Mouse (Mus musculus): ENCODE results near the gene Tmem95. TPM values are rescaled to one million over a fixed set of nuclear protein-coding genes. Genes with fewer than 3 reads are reported as not detected.
"Not testable (repeated sequence)": the region's sequence is repeated elsewhere in the genome, so short reads cannot be mapped to it uniquely, and the experiment has no call there.

Gene Tmem95
- polyA plus RNA-seq, 1 experiment from 2014 or later = not detected

GRCm38 (mm10) chr11:69871822-69872221, 6.0 kb downstream of the Tmem95 start:
- no peaks in the 10 kb centered on the region for H3K9me3 ChIP-seq (replicated peaks)
- no peaks in the 10 kb centered on the region for H3K27me3 ChIP-seq
- 92% methylated on average over 7 of the region's 7 CpGs for WGBS
- H3K4me2 ChIP-seq = no peak overlapping the region
- H3K36me3 ChIP-seq (ENCODE audit: poor library complexity, severe bottlenecking) = no peaks in the 10 kb centered on the region
- H3K27ac ChIP-seq = no peak overlapping the region
- ATAC-seq = no peak
- H3K4me3 ChIP-seq = no peak overlapping the region; the same call in 1 of the 2 replicates
- no peaks in the 10 kb centered on the region for H3K4me1 ChIP-seq
- H3K9ac ChIP-seq = no peak overlapping the region

- 95% methylated on average over 2 of the region's 2 CpGs for WGBS
Observed at GRCm38 (mm10) chr11:69870289-69871069, 7.3 kb downstream of the Tmem95 start.

GRCm38 (mm10) chr11:69867335-69867734, 10.5 kb downstream of the Tmem95 start:
- no peak overlapping the region for H3K9ac ChIP-seq
- H3K4me1 ChIP-seq = no peaks in the 10 kb centered on the region
- H3K4me3 ChIP-seq = no peak overlapping the region
- H3K4me2 ChIP-seq = no peak overlapping the region
- no peak for ATAC-seq
- H3K36me3 ChIP-seq (ENCODE audit: poor library complexity, severe bottlenecking) = no peaks in the 10 kb centered on the region
- 71% methylated on average over 9 of the region's 9 CpGs for WGBS
- no peaks in the 10 kb centered on the region for H3K27me3 ChIP-seq
- no peak overlapping the region for H3K27ac ChIP-seq
- H3K9me3 ChIP-seq (replicated peaks) = no peaks in the 10 kb centered on the region

More at GRCm38 (mm10) chr11:69870289-69871069, 7.3 kb downstream of the Tmem95 start:
- H3K4me2 ChIP-seq = no peak overlapping the region
- no peaks in the 10 kb centered on the region for H3K36me3 ChIP-seq (ENCODE audit: poor library complexity, severe bottlenecking)
- ATAC-seq = no peak
- H3K27me3 ChIP-seq = no peaks in the 10 kb centered on the region
- no peaks in the 10 kb centered on the region for H3K4me1 ChIP-seq
- H3K9me3 ChIP-seq (replicated peaks) = no peaks in the 10 kb centered on the region
- H3K9ac ChIP-seq = no peak overlapping the region
- no peak overlapping the region for H3K27ac ChIP-seq
- H3K4me3 ChIP-seq = no peak overlapping the region

- no peak overlapping the region for H3K27ac ChIP-seq
- no peak for ATAC-seq
- no peak overlapping the region for H3K4me2 ChIP-seq
- H3K9ac ChIP-seq = no peak overlapping the region
- H3K27me3 ChIP-seq = no peaks in the 10 kb centered on the region
- H3K36me3 ChIP-seq (ENCODE audit: poor library complexity, severe bottlenecking) = no peaks in the 10 kb centered on the region
- no peaks in the 10 kb centered on the region for H3K9me3 ChIP-seq (replicated peaks)
- WGBS = 84% methylated on average over 9 of the region's 9 CpGs
- no peak overlapping the region for H3K4me3 ChIP-seq
- no peaks in the 10 kb centered on the region for H3K4me1 ChIP-seq
Observed at GRCm38 (mm10) chr11:69865561-69865960, 12.3 kb downstream of the Tmem95 start.

GRCm38 (mm10) chr11:69864138-69864860, 13.5 kb downstream of the Tmem95 start:
- Histone ChIP-seq H3K27ac (no peak overlapping the region), H3K4me3 (no peak overlapping the region), H3K9me3 (replicated peaks) (no peaks in the 10 kb centered on the region), H3K27me3 (peaks cover 8% of the 10 kb centered on the region), H3K4me1 (no peaks in the 10 kb centered on the region), H3K36me3 (ENCODE audit: poor library complexity, severe bottlenecking) (no peaks in the 10 kb centered on the region), H3K9ac (no peak overlapping the region), H3K4me2 (no peak overlapping the region)
- no peak for ATAC-seq
- 58% methylated on average over 8 of the region's 8 CpGs for WGBS

- H3K4me3 ChIP-seq; H3K27ac ChIP-seq; H3K9ac ChIP-seq; H3K4me2 ChIP-seq; H3K36me3 ChIP-seq (ENCODE audit: poor library complexity, severe bottlenecking); H3K9me3 ChIP-seq (replicated peaks); ATAC-seq; H3K4me1 ChIP-seq: not testable (repeated sequence)
- H3K27me3 ChIP-seq = peaks cover 13% of the 10 kb centered on the region
- 87% methylated on average over 3 of the region's 3 CpGs for WGBS
Observed at GRCm38 (mm10) chr11:69863729-69864128, 14.1 kb downstream of the Tmem95 start.

- 19% methylated on average over 29 of the region's 30 CpGs for WGBS
- no peaks in the 10 kb centered on the region for H3K9me3 ChIP-seq (replicated peaks)
Observed at GRCm38 (mm10) chr11:69858113-69858998, 19.5 kb downstream of the Tmem95 start, which contains the start of gene Tnk1. TSS of gene Tnk1 (minus strand) at chr11:69858730.

GRCm38 (mm10) chr11:69855347-69855746, 22.5 kb downstream of the Tmem95 start:
- H3K27ac ChIP-seq = no peak overlapping the region
- peak overlapping the region; percentile 19; the same call in 1 of the 2 replicates for H3K4me2 ChIP-seq
- 0 out of 2 replicates have a peak, but pooled peaks have one; percentile 53 for ATAC-seq
- no peak overlapping the region for H3K9ac ChIP-seq
- H3K27me3 ChIP-seq = peaks cover 25% of the 10 kb centered on the region
- H3K4me1 ChIP-seq = no peaks in the 10 kb centered on the region; the same call in 1 of the 2 replicates
- 15% methylated on average over 16 of the region's 16 CpGs for WGBS
- H3K9me3 ChIP-seq (replicated peaks) = no peaks in the 10 kb centered on the region
- H3K4me3 ChIP-seq = no peak overlapping the region
- peaks cover 21% of the 10 kb centered on the region for H3K36me3 ChIP-seq (ENCODE audit: poor library complexity, severe bottlenecking)

More at GRCm38 (mm10) chr11:69858113-69858998, 19.5 kb downstream of the Tmem95 start, which contains the start of gene Tnk1:
- Histone ChIP-seq H3K9ac (no peak within 1 kb of the TSS), H3K4me3 (no peak within 1 kb of the TSS), H3K4me2 (peak within 1 kb of the TSS; percentile 5; the same call in 1 of the 2 replicates), H3K27ac (no peak within 1 kb of the TSS), H3K27me3 (peaks cover 25% of the 10 kb centered on the region), H3K36me3 (ENCODE audit: poor library complexity, severe bottlenecking) (no peaks in the 10 kb centered on the region), H3K4me1 (no peaks in the 10 kb centered on the region; the same call in 1 of the 2 replicates)
- ATAC-seq = no peak

GRCm38 (mm10) chr11:69854680-69855079, 23.1 kb downstream of the Tmem95 start:
- H3K36me3 ChIP-seq (ENCODE audit: poor library complexity, severe bottlenecking) = peaks cover 28% of the 10 kb centered on the region
- H3K4me2 ChIP-seq = no peak overlapping the region
- no peaks in the 10 kb centered on the region; the same call in 1 of the 2 replicates for H3K4me1 ChIP-seq
- 89% methylated on average over 10 of the region's 10 CpGs for WGBS
- H3K4me3 ChIP-seq = no peak overlapping the region
- no peaks in the 10 kb centered on the region for H3K9me3 ChIP-seq (replicated peaks)
- H3K27me3 ChIP-seq = peaks cover 21% of the 10 kb centered on the region
- H3K9ac ChIP-seq = no peak overlapping the region; the same call in 1 of the 2 replicates
- ATAC-seq = no peak
- no peak overlapping the region for H3K27ac ChIP-seq

GRCm38 (mm10) chr11:69853994-69854393, 23.8 kb downstream of the Tmem95 start:
- WGBS = 80% methylated on average over 7 of the region's 7 CpGs
- no peak overlapping the region for H3K27ac ChIP-seq
- H3K27me3 ChIP-seq = peaks cover 14% of the 10 kb centered on the region
- no peak overlapping the region for H3K4me3 ChIP-seq
- peaks cover 34% of the 10 kb centered on the region for H3K36me3 ChIP-seq (ENCODE audit: poor library complexity, severe bottlenecking)
- no peaks in the 10 kb centered on the region for H3K9me3 ChIP-seq (replicated peaks)
- H3K4me2 ChIP-seq = no peak overlapping the region
- ATAC-seq = no peak
- H3K4me1 ChIP-seq = peaks cover under 1% of the 10 kb centered on the region; the same call in 1 of the 2 replicates
- no peak overlapping the region for H3K9ac ChIP-seq

- no peak overlapping the region for H3K27ac ChIP-seq
- no peaks in the 10 kb centered on the region for H3K27me3 ChIP-seq
- peaks cover 43% of the 10 kb centered on the region for H3K36me3 ChIP-seq (ENCODE audit: poor library complexity, severe bottlenecking)
- 73% methylated on average over 8 of the region's 8 CpGs for WGBS
- no peak overlapping the region for H3K9ac ChIP-seq
- H3K4me3 ChIP-seq = no peak overlapping the region
- no peaks in the 10 kb centered on the region for H3K9me3 ChIP-seq (replicated peaks)
- H3K4me1 ChIP-seq = peaks cover 24% of the 10 kb centered on the region
- no peak for ATAC-seq
- no peak overlapping the region for H3K4me2 ChIP-seq
Observed at GRCm38 (mm10) chr11:69850754-69851153, 27.1 kb downstream of the Tmem95 start.
